9 mouse cellular contexts compared by ENCODE assay signal in genomic region chr11:108980530-108980929, GRCm38 (mm10).
A peak's percentile ranks its signal among the peaks of the same experiment; 100 is the strongest.
DNase-seq lines count a peak whose midpoint lies in the region; ATAC-seq lines count a peak whose summit lies in the region.
"Had no signal": no experiment of that assay in that cellular context is flagged by ENCODE, and none has a peak within 500 bp of the region (broad histone marks: within the 10 kb centered on the region; RNA-seq: fewer than 3 reads in every experiment).

No protein-coding gene starts in this region.

- H3K36me3 ChIP-seq in limb, embryonic 15.5 days, result no peaks in the 10 kb centered on the region
- no peaks in the 10 kb centered on the region for H3K36me3 ChIP-seq in limb, embryonic 10.5 days
- H3K36me3 ChIP-seq: embryonic facial prominence, embryonic 12.5 days had no signal

- ATAC-seq in limb, embryonic 15.5 days (ENCODE audit: insufficient number of reproducible peaks, low FRiP score, low TSS enrichment, low read depth), result no peak
- ATAC-seq in frontal cortex, adult (ENCODE audit: low TSS enrichment), result peak; percentile 93
- no peak for ATAC-seq in megakaryocyte, adult 5-6 weeks (ENCODE audit: poor library complexity, severe bottlenecking)

- H3K9ac ChIP-seq in limb, embryonic 15.5 days, result no peak overlapping the region
- H3K9ac ChIP-seq: embryonic facial prominence, embryonic 12.5 days had no signal

- DNase-seq in limb, embryonic 10.5 days (ENCODE audit: low spot score), result no peak
- peak; percentile 61 to 73 for DNase-seq in layer of hippocampus, adult 18-20 months (ENCODE audit: low spot score in 2 of 2)
- DNase-seq in lung, postnatal 4 days, result peak; percentile 77 to 88
- DNase-seq in spleen, postnatal 36 days (ENCODE audit: low spot score in 2 of 2), result no peak
- no peak for DNase-seq in retina, postnatal 1 day

- peak overlapping the region; percentile 40 for H3K27ac ChIP-seq in limb, embryonic 15.5 days
- H3K27ac ChIP-seq in limb, embryonic 10.5 days, result no peak overlapping the region
- H3K27ac ChIP-seq: embryonic facial prominence, embryonic 12.5 days had no signal

- no peak overlapping the region for H3K4me2 ChIP-seq in limb, embryonic 15.5 days
- H3K4me2 ChIP-seq: embryonic facial prominence, embryonic 12.5 days had no signal

- H3K4me3 ChIP-seq in limb, embryonic 15.5 days, result no peak overlapping the region
- H3K4me3 ChIP-seq in limb, embryonic 10.5 days, result no peak overlapping the region
- H3K4me3 ChIP-seq: embryonic facial prominence, embryonic 12.5 days had no signal

- H3K4me1 ChIP-seq in limb, embryonic 15.5 days, result peaks cover 23% of the 10 kb centered on the region
- H3K4me1 ChIP-seq in limb, embryonic 10.5 days, result peaks cover 5% of the 10 kb centered on the region

- 34% methylated on average over 12 of the region's 12 CpGs for WGBS in limb, embryonic 15.5 days
- 88% methylated on average over 12 of the region's 12 CpGs for WGBS in limb, embryonic 10.5 days

- no peaks in the 10 kb centered on the region for H3K27me3 ChIP-seq in limb, embryonic 15.5 days
- peaks cover 4% of the 10 kb centered on the region; the same call in 1 of the 2 replicates for H3K27me3 ChIP-seq in limb, embryonic 10.5 days (ENCODE audit: low read depth, poor library complexity, severe bottlenecking)

- H3K9me3 ChIP-seq in limb, embryonic 15.5 days, result no peaks in the 10 kb centered on the region
- H3K9me3 ChIP-seq in limb, embryonic 10.5 days (replicated peaks), result no peaks in the 10 kb centered on the region
- H3K9me3 ChIP-seq: embryonic facial prominence, embryonic 12.5 days had no signal

Comparison
In these comparisons a context has a peak if more than half of its experiments do, and no peak if none do; other contexts are left out.
1. DNase-seq: peak in layer of hippocampus, adult 18-20 months (2 of 2) and lung, postnatal 4 days (2 of 2); none in limb, embryonic 10.5 days (single experiment), spleen, postnatal 36 days (0 of 2) and retina, postnatal 1 day (single experiment).